Mouse (Mus musculus): ENCODE results near the gene Irf8. TPM values are rescaled to one million over a fixed set of nuclear protein-coding genes. Genes with fewer than 3 reads are reported as not detected.
"Not testable (repeated sequence)": the region's sequence is repeated elsewhere in the genome, so short reads cannot be mapped to it uniquely, and the experiment has no call there.

Gene Irf8
- total RNA-seq, 2 experiments from 2014 or later = 3.7 to 4.5 TPM

DNA sequence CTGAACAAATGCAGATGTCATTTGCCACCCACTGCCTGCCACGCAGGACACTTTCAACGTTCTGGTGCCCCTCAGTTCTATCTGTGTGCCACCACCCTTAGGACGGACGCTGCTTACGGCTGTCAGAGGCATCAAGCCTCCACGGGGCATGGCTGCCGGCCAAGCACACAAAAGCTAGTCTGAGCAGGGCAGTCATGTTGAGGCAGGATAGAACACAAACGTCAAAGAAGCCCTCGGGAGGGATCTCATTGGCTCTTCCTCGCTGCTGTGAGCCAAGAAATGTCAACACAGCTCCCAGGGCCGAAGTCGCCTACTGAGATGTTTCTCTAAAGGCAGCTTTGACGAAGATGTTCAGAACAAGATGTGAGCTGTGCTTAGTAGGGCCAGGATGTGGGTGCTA lies 41.6 kb downstream of the Irf8 start:
- intact Hi-C loops (cut with DNase I) = no loop called here
- no peak for DNase-seq (ENCODE audit: extremely low spot score in 1 of 2, low spot score in 2 of 2)

DNA sequence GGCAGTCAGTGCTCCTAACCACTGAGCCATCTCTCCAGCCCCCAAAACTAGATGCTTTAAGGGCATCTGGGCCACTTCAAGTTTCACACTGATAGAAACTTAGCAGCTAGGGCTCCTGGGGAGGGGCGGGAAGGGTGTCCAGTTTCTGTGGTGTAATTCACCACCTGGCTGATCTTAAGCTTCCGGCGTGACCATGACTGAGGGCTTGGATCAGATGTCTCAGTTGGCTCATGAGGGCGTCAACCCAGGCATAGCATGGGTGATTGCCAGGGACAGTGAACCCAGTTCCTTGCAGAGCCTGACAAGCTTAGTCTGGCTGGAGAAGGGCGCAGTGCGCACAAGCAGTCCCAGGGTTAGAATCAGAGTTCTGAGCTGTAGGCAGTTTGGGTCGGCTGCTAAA lies 42.9 kb downstream of the Irf8 start:
- intact Hi-C loops (cut with DNase I) = no loop called here
- DNase-seq (ENCODE audit: extremely low spot score in 1 of 2, low spot score in 2 of 2) = no peak

DNA sequence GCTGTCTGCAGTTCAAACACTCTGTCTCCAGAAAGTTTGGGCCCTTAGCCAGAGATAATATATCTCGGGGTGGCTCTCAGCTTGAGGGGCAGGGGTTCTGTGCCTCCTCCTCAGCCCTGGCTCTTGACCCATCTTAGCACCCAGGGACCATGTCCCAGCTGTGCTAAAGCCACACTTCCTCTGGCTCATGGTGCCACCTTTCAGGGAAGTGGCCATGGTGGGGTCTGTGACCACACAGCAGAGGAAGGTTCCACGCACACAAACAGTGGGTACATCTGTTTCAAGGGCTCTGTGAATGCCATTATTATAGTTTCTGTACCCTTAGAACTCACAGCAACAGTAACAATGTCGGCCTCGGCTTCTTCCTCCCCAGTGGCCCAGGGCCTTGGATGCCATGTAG lies 47.6 kb downstream of the Irf8 start:
- intact Hi-C loops (cut with DNase I) = no loop called here
- DNase-seq (ENCODE audit: extremely low spot score in 1 of 2, low spot score in 2 of 2) = no peak

DNA sequence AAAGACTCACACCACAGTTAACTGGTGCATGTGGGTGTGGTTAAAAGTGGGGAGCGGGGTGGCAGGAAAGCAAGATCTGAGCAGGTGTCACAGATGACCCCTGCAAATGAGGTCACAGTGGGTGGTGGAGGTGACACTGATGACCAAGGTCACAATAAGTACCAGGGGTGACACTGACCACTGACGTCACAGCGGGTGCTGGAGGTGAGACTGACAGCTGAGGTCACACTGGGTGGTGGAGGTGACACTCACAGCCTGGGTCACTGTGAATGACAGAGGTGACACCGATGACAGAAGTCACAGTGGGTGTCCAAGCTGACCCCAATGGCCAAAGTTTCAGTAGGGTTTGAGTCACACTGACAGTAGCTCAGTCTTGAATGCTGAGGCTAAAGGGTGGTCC lies 50.6 kb downstream of the Irf8 start:
- intact Hi-C loops (cut with DNase I) = no loop called here

DNA sequence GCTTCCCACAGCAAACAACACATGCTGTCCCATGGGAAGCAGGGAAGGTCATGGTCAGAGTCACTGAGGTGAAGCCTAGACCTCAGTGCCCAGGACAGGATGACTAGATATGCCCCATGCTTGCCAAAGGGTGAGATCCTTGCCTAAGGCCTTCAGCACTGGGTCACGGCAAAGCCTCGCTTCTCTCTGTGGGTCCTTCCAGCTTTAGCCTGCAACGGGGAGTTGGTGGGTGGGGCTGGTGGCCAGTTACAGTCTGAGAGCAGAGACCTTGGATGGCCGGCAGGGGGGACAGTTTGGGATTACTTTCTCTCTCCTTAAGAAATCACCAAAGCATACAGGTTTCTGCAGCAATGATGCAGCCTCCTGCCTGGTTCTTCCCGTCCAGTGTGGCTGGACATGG lies 51.5 kb downstream of the Irf8 start:
- intact Hi-C loops (cut with DNase I) = no loop called here
- no peak for DNase-seq (ENCODE audit: extremely low spot score in 1 of 2, low spot score in 2 of 2)

More for the DNA sequence above, 50.6 kb downstream of the Irf8 start:
- DNase-seq (ENCODE audit: extremely low spot score in 1 of 2, low spot score in 2 of 2) = no peak

DNA sequence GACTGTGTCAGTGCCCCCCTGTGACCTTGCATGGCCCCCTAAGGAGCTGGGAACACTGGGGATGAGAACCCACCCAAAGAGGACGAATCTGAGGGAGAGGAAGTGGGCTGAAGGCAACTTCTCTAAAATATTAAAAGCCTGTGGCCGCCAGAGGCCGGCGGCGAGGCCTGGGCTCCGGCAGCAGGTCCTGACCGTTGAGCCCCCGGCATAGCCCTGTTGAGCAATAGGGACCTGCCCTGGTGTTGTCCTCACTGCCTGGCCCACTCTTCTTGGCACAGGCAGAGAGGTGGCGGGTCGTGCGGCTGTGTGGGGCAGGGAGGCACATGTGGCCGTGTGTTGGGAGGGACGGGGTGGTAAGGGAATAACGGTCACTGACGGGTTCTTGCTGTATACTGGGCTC lies 56.6 kb downstream of the Irf8 start:
- intact Hi-C loops (cut with DNase I) = no loop called here
- no peak for DNase-seq (ENCODE audit: extremely low spot score in 1 of 2, low spot score in 2 of 2)

DNA sequence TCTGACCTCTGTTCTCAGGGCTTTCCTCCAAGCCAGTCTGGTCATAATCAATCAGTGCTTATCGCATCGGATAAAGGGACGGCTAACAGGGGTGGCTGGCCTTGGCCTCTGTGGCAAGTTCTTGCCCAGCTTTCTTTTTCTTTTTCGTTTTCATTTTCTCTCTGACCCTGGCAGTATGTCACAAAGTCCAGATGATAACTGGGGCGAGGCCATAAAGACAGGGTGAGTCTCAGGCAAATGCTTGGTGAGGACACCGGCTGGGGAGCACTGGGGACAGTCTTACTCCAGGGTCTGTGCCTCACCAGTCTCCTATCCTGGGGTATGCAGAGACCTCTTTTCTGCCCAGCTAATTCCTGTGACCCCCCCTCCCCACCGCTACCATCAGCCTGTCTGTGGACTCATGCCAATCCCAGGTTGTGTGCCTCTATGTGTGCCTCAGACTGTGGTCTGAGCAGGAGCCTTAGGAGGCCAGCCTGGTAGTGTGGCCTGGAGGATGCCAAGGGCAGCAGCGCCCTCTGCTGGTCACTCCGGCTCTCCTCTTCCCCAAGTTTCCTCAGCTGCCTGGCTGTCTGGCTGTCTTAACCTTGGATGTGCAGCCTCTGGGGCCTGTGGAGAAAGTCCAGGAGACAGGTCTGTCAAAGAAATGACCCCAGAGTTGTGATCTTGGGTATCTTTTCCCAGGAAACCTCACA lies 59.9 kb downstream of the Irf8 start:
- DNase-seq (ENCODE audit: extremely low spot score in 1 of 2, low spot score in 2 of 2) = peak; percentile 60 to 87
- intact Hi-C loops (cut with DNase I) = loop anchor here (1.0 kb wide), 1 partner anchor 116 kb away; no protein-coding TSS in a partner anchor

DNA sequence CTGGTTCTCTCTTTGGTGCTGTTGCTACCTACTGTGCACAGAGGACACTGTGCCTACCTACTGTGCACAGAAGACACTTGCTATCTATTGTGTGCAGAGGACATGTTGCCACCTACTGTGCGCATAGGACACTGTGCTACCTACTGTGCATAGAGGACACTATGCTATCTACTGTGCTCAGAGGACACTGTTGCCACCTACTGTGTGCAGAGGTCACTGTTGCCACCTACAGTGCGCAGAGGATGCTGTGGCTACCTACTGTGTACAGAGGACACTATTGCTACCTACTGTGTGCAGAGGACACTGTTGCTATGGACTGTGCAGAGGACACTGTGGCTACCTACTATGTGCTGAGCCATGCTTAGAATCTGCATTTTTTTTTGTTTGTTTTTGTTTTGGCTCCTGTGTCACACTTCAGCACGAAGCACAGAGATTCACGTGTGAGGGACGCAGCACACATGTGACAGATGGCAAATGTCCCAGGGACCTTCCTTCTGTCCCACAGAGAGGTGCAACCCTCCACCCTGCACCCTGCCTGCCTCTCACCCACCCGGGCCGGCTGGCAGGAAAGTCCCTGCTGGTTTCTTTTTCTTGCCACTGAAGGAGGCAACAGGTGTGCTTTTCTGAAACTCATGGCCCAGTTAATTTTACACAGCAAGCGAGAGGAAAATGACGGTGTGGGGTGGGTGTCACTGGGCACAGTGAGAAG lies 61.0 kb downstream of the Irf8 start:
- intact Hi-C loops (cut with DNase I) = no loop called here
- no peak for DNase-seq (ENCODE audit: extremely low spot score in 1 of 2, low spot score in 2 of 2)

DNA sequence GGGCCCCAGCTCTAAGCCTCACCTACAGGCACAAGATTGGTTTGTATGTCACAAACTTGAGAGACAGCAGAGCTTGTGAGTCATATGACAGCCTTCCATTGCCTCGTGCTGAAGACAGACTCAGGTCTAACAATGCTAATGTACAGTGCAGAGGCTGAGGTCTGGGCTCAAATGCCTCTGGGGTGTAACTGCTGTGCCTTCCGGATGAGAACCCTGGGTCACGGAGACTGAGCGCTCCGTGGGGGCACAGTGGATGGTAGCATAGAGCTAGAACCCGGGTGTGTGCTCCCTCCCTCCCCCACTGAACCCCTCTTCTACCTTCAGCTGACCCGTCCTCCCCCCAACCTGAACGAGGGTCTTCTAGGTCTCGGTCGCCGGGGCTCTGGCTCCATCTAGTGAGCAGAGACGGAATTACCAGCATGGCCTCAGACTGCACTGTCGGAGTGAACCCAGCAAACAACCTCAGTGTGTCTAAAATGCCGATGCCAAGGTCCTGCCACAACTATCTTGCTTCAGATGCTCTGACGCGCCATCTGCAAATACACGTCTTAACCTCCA lies 64.2 kb downstream of the Irf8 start:
- DNase-seq (ENCODE audit: extremely low spot score in 1 of 2, low spot score in 2 of 2) = peak in 1 of 2 experiments; percentile 55
- intact Hi-C loops (cut with DNase I) = no loop called here

DNA sequence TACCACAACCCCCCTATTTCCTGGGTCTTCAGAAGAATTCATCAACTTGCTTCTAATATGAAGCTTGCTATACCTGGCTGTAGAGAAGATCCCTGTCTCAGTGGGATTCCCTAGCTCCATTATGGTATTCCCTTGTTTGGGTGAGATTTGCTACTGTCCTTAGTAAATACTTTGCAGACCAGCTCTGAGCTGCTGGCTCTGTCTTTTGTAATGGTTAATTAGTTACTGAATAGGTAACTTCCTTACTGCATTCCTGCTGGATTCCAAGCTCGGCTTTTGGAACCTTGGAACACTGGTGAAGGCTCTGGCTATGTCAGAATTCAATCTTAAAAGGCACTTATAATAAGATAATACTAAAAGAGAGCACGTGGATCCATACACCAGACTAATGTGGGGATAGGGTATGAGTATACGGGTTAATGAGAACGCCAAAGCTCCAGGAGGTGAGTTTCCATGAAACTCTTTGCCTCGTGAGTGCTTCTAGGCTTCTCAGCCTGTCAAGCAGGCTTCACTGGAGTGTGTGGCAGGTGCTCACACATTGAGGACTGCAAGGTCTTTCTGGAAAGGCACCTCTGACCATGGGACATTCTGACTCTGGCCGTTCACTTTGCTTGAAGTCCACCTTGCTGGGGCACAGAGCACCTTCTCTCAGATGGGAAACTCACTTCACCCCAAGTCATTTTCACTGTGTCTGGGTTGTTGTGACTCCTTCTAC lies 67.7 kb downstream of the Irf8 start:
- intact Hi-C loops (cut with DNase I); DNase-seq (ENCODE audit: extremely low spot score in 1 of 2, low spot score in 2 of 2): not testable (repeated sequence)

DNA sequence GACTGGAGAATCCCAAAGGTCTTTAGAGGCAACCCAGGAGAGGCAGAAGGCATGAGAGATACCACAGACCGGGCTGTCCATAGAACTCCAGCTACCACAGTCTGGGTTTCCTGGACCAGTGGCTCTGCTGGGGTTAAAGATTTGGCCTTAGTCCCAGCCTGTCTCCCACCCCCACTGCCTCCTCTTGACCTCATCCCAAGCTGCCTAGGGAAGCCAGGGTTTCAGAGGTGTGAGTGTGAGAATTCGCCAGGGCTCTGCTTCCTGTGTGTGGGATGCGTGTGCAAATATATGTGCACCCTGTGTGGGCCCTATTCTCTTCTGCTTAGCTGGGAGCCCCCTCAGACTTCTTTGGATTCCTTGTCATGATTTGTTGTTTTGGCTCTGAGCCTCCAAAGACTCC lies 68.6 kb downstream of the Irf8 start:
- intact Hi-C loops (cut with DNase I) = no loop called here
- DNase-seq (ENCODE audit: extremely low spot score in 1 of 2, low spot score in 2 of 2) = no peak

Other genes starting within 250 kb of the Irf8 start
- 1 to 10 TPM; 2.3 to 2.9 TPM for gene Gins2, start 147.1 kb upstream of the Irf8 start, total RNA-seq (2021)
- 1 to 10 TPM; 5.2 to 7.1 TPM for gene 1190005I06Rik, start 88.7 kb upstream of the Irf8 start, total RNA-seq (2021)
- gene Gm27021, start 68.3 kb upstream of the Irf8 start, total RNA-seq (2021) = under 1 TPM in 1 of 2 experiments, not detected in 1; 0.66 TPM
- 1,000 to 10,000 TPM; 1,012 to 1,017 TPM for gene Cox4i1, start 68.1 kb upstream of the Irf8 start, total RNA-seq (2021)
- 10 to 100 TPM; 66.6 to 72.9 TPM for gene Emc8, start 67.8 kb upstream of the Irf8 start, total RNA-seq (2021)